Mouse (Mus musculus): ENCODE measurements at regions not wholly inside any gene's neighbourhood (a gene's known extent, or its start where the extent isn't known, plus 50 kb on each side); places are given as distances from the start of the nearest gene placed in this dataset.
A peak's percentile ranks its signal among the peaks of the same experiment; 100 is the strongest.

DNA sequence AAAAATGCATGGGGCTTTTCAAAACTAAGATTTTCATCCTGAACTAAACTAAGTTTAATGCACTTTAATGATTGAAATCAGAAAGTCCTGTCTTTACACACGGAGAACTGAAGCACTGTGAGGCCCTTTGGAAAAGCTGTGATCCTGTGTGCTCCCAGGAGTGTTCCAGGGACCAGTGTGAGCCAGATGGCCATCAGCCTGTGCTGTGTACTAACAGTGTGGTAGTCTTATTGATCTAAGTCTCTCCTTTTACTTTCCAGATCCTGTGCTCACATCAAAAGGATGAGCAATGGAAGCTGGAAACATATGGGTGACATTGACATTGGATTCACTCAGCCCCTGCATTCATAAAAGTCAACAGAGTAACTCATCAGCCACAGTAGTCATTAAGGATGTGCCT lies 322.5 kb downstream of the Amd2 start:
- peak; percentile 2 for DNase-seq (ENCODE audit: low read depth, low spot score)

DNA sequence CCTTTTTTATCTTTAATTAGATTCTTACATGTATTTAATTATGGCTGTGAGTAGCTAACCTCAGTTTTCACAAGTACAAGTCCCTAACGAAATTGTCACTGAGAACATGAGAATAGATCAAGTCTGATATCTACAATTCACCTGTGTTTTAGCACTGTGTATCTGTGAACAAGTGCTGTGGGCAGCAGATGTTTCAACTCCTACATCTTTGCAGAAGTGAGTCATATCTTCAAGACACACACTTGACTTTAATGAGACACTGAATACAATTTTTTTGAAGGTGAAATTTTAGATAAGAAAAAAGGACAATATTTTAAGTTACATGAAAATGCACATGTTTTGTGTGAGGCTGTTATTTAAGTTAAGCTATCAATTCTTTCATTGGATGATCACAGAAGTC lies 330.0 kb downstream of the Amd2 start:
- DNase-seq (ENCODE audit: low read depth, low spot score): peak; percentile 64

All from brain, adult 2 months (tissue).